Mouse (Mus musculus): ENCODE results near the gene Vps4a. TPM values are rescaled to one million over a fixed set of nuclear protein-coding genes. Genes with fewer than 3 reads are reported as not detected.
"Not testable (repeated sequence)": the region's sequence is repeated elsewhere in the genome, so short reads cannot be mapped to it uniquely, and the experiment has no call there.

Gene Vps4a
- polyA plus RNA-seq, 1 experiment from 2014 or later: 20.9 TPM

- Histone ChIP-seq H3K9me3 (replicated peaks; ENCODE audit: control insufficient read depth, low read length) (no peaks in the 10 kb centered on the region), H3K4me2 (ENCODE audit: low read depth, low read length) (no peak overlapping the region), H3K9ac (ENCODE audit: low read depth, low read length) (no peak overlapping the region), H3K36me3 (ENCODE audit: control insufficient read depth, insufficient read depth) (no peaks in the 10 kb centered on the region), H3K4me1 (ENCODE audit: control insufficient read depth, low read depth, low read length) (no peaks in the 10 kb centered on the region), H3K27me3 (ENCODE audit: control insufficient read depth, insufficient read depth, low read depth, low read length) (no peaks in the 10 kb centered on the region), H3K4me3 (ENCODE audit: low read depth, low read length) (no peak overlapping the region), H3K27ac (ENCODE audit: low read length) (no peak overlapping the region)
- WGBS (ENCODE audit: insufficient replicate concordance): 60% methylated on average over 3 of the region's 3 CpGs
- ATAC-seq (ENCODE audit: low read depth): no peak
Observed at GRCm38 (mm10) chr8:107007795-107008194, 23.2 kb upstream of the Vps4a start.

GRCm38 (mm10) chr8:107012666-107013065 is 18.4 kb upstream of the Vps4a start:
- no peak overlapping the region for H3K27ac ChIP-seq (ENCODE audit: low read length)
- no peaks in the 10 kb centered on the region for H3K4me1 ChIP-seq (ENCODE audit: control insufficient read depth, low read depth, low read length)
- H3K36me3 ChIP-seq (ENCODE audit: control insufficient read depth, insufficient read depth): no peaks in the 10 kb centered on the region
- no peaks in the 10 kb centered on the region for H3K27me3 ChIP-seq (ENCODE audit: control insufficient read depth, insufficient read depth, low read depth, low read length)
- no peak overlapping the region for H3K4me2 ChIP-seq (ENCODE audit: low read depth, low read length)
- no peak overlapping the region for H3K9ac ChIP-seq (ENCODE audit: low read depth, low read length)
- no peaks in the 10 kb centered on the region for H3K9me3 ChIP-seq (replicated peaks; ENCODE audit: control insufficient read depth, low read length)
- H3K4me3 ChIP-seq (ENCODE audit: low read depth, low read length): no peak overlapping the region
- 74% methylated on average over 2 of the region's 2 CpGs for WGBS (ENCODE audit: insufficient replicate concordance)
- no peak for ATAC-seq (ENCODE audit: low read depth)

GRCm38 (mm10) chr8:107014915-107015314 is 16.1 kb upstream of the Vps4a start:
- no peaks in the 10 kb centered on the region for H3K9me3 ChIP-seq (replicated peaks; ENCODE audit: control insufficient read depth, low read length)
- H3K27me3 ChIP-seq (ENCODE audit: control insufficient read depth, insufficient read depth, low read depth, low read length): no peaks in the 10 kb centered on the region
- H3K9ac ChIP-seq (ENCODE audit: low read depth, low read length): no peak overlapping the region
- no peaks in the 10 kb centered on the region for H3K4me1 ChIP-seq (ENCODE audit: control insufficient read depth, low read depth, low read length)
- no peak for ATAC-seq (ENCODE audit: low read depth)
- no peak overlapping the region for H3K27ac ChIP-seq (ENCODE audit: low read length)
- no peak overlapping the region for H3K4me3 ChIP-seq (ENCODE audit: low read depth, low read length)
- H3K4me2 ChIP-seq (ENCODE audit: low read depth, low read length): no peak overlapping the region
- 78% methylated on average over 1 of the region's 1 CpGs for WGBS (ENCODE audit: insufficient replicate concordance)
- H3K36me3 ChIP-seq (ENCODE audit: control insufficient read depth, insufficient read depth): no peaks in the 10 kb centered on the region

GRCm38 (mm10) chr8:107023479-107023878 is 7.5 kb upstream of the Vps4a start:
- Histone ChIP-seq H3K4me1 (ENCODE audit: control insufficient read depth, low read depth, low read length) (no peaks in the 10 kb centered on the region), H3K9ac (ENCODE audit: low read depth, low read length) (no peak overlapping the region), H3K27me3 (ENCODE audit: control insufficient read depth, insufficient read depth, low read depth, low read length) (no peaks in the 10 kb centered on the region), H3K9me3 (replicated peaks; ENCODE audit: control insufficient read depth, low read length) (no peaks in the 10 kb centered on the region), H3K4me3 (ENCODE audit: low read depth, low read length) (no peak overlapping the region), H3K4me2 (ENCODE audit: low read depth, low read length) (no peak overlapping the region), H3K27ac (ENCODE audit: low read length) (no peak overlapping the region), H3K36me3 (ENCODE audit: control insufficient read depth, insufficient read depth) (no peaks in the 10 kb centered on the region)
- no peak for ATAC-seq (ENCODE audit: low read depth)
- WGBS (ENCODE audit: insufficient replicate concordance): 76% methylated on average over 8 of the region's 8 CpGs

- H3K27ac ChIP-seq (ENCODE audit: low read length): no peak overlapping the region
- no peak overlapping the region for H3K9ac ChIP-seq (ENCODE audit: low read depth, low read length)
- H3K9me3 ChIP-seq (replicated peaks; ENCODE audit: control insufficient read depth, low read length): no peaks in the 10 kb centered on the region
- H3K4me3 ChIP-seq (ENCODE audit: low read depth, low read length): no peak overlapping the region
- H3K27me3 ChIP-seq (ENCODE audit: control insufficient read depth, insufficient read depth, low read depth, low read length): no peaks in the 10 kb centered on the region
- no peak for ATAC-seq (ENCODE audit: low read depth)
- 62% methylated on average over 3 of the region's 3 CpGs for WGBS (ENCODE audit: insufficient replicate concordance)
- H3K4me2 ChIP-seq (ENCODE audit: low read depth, low read length): no peak overlapping the region
- H3K4me1 ChIP-seq (ENCODE audit: control insufficient read depth, low read depth, low read length): peaks cover 14% of the 10 kb centered on the region
- no peaks in the 10 kb centered on the region for H3K36me3 ChIP-seq (ENCODE audit: control insufficient read depth, insufficient read depth)
Observed at GRCm38 (mm10) chr8:107029310-107029709, 1.7 kb upstream of the Vps4a start.

GRCm38 (mm10) chr8:107030058-107030457 is 964 bp upstream of the Vps4a start:
- WGBS (ENCODE audit: insufficient replicate concordance): 49% methylated on average over 5 of the region's 5 CpGs
- H3K36me3 ChIP-seq (ENCODE audit: control insufficient read depth, insufficient read depth): no peaks in the 10 kb centered on the region
- H3K4me2 ChIP-seq (ENCODE audit: low read depth, low read length): no peak overlapping the region
- peaks cover 14% of the 10 kb centered on the region for H3K4me1 ChIP-seq (ENCODE audit: control insufficient read depth, low read depth, low read length)
- H3K27me3 ChIP-seq (ENCODE audit: control insufficient read depth, insufficient read depth, low read depth, low read length): no peaks in the 10 kb centered on the region
- H3K27ac ChIP-seq (ENCODE audit: low read length): peak overlapping the region; percentile 48
- no peak overlapping the region for H3K9ac ChIP-seq (ENCODE audit: low read depth, low read length)
- ATAC-seq (ENCODE audit: low read depth): no peak
- H3K4me3 ChIP-seq (ENCODE audit: low read depth, low read length): no peak overlapping the region
- H3K9me3 ChIP-seq (replicated peaks; ENCODE audit: control insufficient read depth, low read length): no peaks in the 10 kb centered on the region

GRCm38 (mm10) chr8:107031577-107032090 is 612 bp downstream of the Vps4a start:
- ATAC-seq (ENCODE audit: low read depth): no peak
- 0% methylated on average over 36 of the region's 40 CpGs for WGBS (ENCODE audit: insufficient replicate concordance)
- Histone ChIP-seq H3K4me3 (ENCODE audit: low read depth, low read length) (peak overlapping the region; percentile 85), H3K27me3 (ENCODE audit: control insufficient read depth, insufficient read depth, low read depth, low read length) (no peaks in the 10 kb centered on the region), H3K9ac (ENCODE audit: low read depth, low read length) (peak overlapping the region; percentile 96), H3K36me3 (ENCODE audit: control insufficient read depth, insufficient read depth) (no peaks in the 10 kb centered on the region), H3K27ac (ENCODE audit: low read length) (peak overlapping the region; percentile 90), H3K4me2 (ENCODE audit: low read depth, low read length) (peak overlapping the region; percentile 70), H3K4me1 (ENCODE audit: control insufficient read depth, low read depth, low read length) (peaks cover 14% of the 10 kb centered on the region), H3K9me3 (replicated peaks; ENCODE audit: control insufficient read depth, low read length) (no peaks in the 10 kb centered on the region)

- not testable (repeated sequence) for H3K27ac ChIP-seq (ENCODE audit: low read length); H3K36me3 ChIP-seq (ENCODE audit: control insufficient read depth, insufficient read depth); H3K9ac ChIP-seq (ENCODE audit: low read depth, low read length); H3K27me3 ChIP-seq (ENCODE audit: control insufficient read depth, insufficient read depth, low read depth, low read length); H3K4me2 ChIP-seq (ENCODE audit: low read depth, low read length); H3K9me3 ChIP-seq (replicated peaks; ENCODE audit: control insufficient read depth, low read length); ATAC-seq (ENCODE audit: low read depth); H3K4me3 ChIP-seq (ENCODE audit: low read depth, low read length)
- WGBS (ENCODE audit: insufficient replicate concordance): 87% methylated on average over 2 of the region's 2 CpGs
- H3K4me1 ChIP-seq (ENCODE audit: control insufficient read depth, low read depth, low read length): peaks cover 14% of the 10 kb centered on the region
Observed at GRCm38 (mm10) chr8:107033609-107034008, 2.6 kb downstream of the Vps4a start.

- Histone ChIP-seq H3K4me1 (ENCODE audit: control insufficient read depth, low read depth, low read length) (peaks cover 14% of the 10 kb centered on the region), H3K9me3 (replicated peaks; ENCODE audit: control insufficient read depth, low read length) (no peaks in the 10 kb centered on the region), H3K27ac (ENCODE audit: low read length) (no peak overlapping the region), H3K4me3 (ENCODE audit: low read depth, low read length) (no peak overlapping the region), H3K9ac (ENCODE audit: low read depth, low read length) (no peak overlapping the region), H3K36me3 (ENCODE audit: control insufficient read depth, insufficient read depth) (no peaks in the 10 kb centered on the region; the same call in 1 of the 2 replicates), H3K4me2 (ENCODE audit: low read depth, low read length) (no peak overlapping the region), H3K27me3 (ENCODE audit: control insufficient read depth, insufficient read depth, low read depth, low read length) (no peaks in the 10 kb centered on the region)
- no peak for ATAC-seq (ENCODE audit: low read depth)
- 68% methylated on average over 3 of the region's 3 CpGs for WGBS (ENCODE audit: insufficient replicate concordance)
Observed at GRCm38 (mm10) chr8:107035641-107036040, 4.6 kb downstream of the Vps4a start.
